Mouse (Mus musculus) embryonic fibroblast, embryonic 13.5 days (primary cell): ENCODE measurements around the gene Nt5e.

Experiments used
- CTCF ChIP-seq: IDR thresholded peaks from 2 replicates; pipeline ENCODE4 v1.5.1; 2011; ENCODE audit warnings: mild to moderate bottlenecking, control low read depth, low read length, moderate library complexity, borderline replicate concordance; ENCODE audit not compliant: insufficient read depth
- POLR2A ChIP-seq: IDR thresholded peaks from 2 replicates; pipeline ENCODE4 v1.6.1; 2011; ENCODE audit warnings: low read depth, mild to moderate bottlenecking, control low read depth, low read length, moderate library complexity

GRCm38 (mm10) chr9:88380542-88380941, 53.5 kb downstream of the Nt5e start:
- TF ChIP-seq CTCF, result no peak
- TF ChIP-seq POLR2A, result no peak
